Mouse (Mus musculus): ENCODE measurements at regions not wholly inside any gene's neighbourhood (a gene's known extent, or its start where the extent isn't known, plus 50 kb on each side); places are given as distances from the start of the nearest gene placed in this dataset.

- TF ChIP-seq EP300 (IDR thresholded peaks at IDR 0.05; ENCODE audit: low read depth) (no peak), CTCF (IDR thresholded peaks at IDR 0.05; ENCODE audit: low read depth) (no peak)
These were observed 225.0 kb upstream of the N6amt1 start for GRCm38 (mm10) chr16:87129021-87129420.

Data from liver, embryonic 14.5 days (tissue).